Mouse (Mus musculus) stomach, embryonic 15.5 days (tissue): ENCODE measurements around the gene Sirt2. TPM values are rescaled to one million over a fixed set of nuclear protein-coding genes. Genes with fewer than 3 reads are reported as not detected.

Source experiments
- ATAC-seq: fragments of 200-750 bp; cut with Nextera tagmentation; 2 replicates; pipeline ENCODE4 v1.8.0; 2017; ENCODE audit warnings: low read depth, moderate number of reproducible peaks, moderate TSS enrichment; ENCODE audit not compliant: insufficient read depth, low FRiP score
- H3K27ac ChIP-seq: fragments of 300-500 bp; sonication (generic); 2 replicates; pipeline ENCODE4 v1.5.1; 2015; ENCODE audit warnings: mild to moderate bottlenecking, inconsistent platforms
- H3K27me3 ChIP-seq: fragments of 300-500 bp; sonication (generic); replicated peaks from 2 replicates; pipeline ENCODE4 v1.6.1; 2015; ENCODE audit warnings: inconsistent platforms
- H3K36me3 ChIP-seq: fragments of 300-500 bp; sonication (generic); 2 replicates; pipeline ENCODE4 v1.6.1; 2015; ENCODE audit warnings: inconsistent platforms
- H3K4me1 ChIP-seq: fragments of 300-500 bp; sonication (generic); 2 replicates; pipeline ENCODE4 v1.6.1; 2015; ENCODE audit warnings: inconsistent platforms
- H3K4me2 ChIP-seq: fragments of 300-500 bp; sonication (generic); 2 replicates; pipeline ENCODE4 v1.6.1; 2015; ENCODE audit warnings: mild to moderate bottlenecking, inconsistent platforms
- H3K4me3 ChIP-seq: fragments of 300-500 bp; sonication (generic); replicated peaks from 2 replicates; pipeline ENCODE4 v1.5.1; 2015; ENCODE audit warnings: inconsistent platforms
- H3K9ac ChIP-seq: fragments of 300-500 bp; sonication (generic); 2 replicates; pipeline ENCODE4 v1.6.1; 2015; ENCODE audit warnings: inconsistent platforms
- H3K9me3 ChIP-seq: fragments of 300-500 bp; sonication (generic); 2 replicates; pipeline ENCODE4 v1.6.1; 2016; ENCODE audit warnings: inconsistent platforms
- WGBS: fragments of 180-500 bp; shearing (Covaris S2); methylation state at CpG from one replicate; pipeline ENCODE4 v1.1.7; 2015; 5-methylcytosine and 5-hydroxymethylcytosine counted together
- polyA plus RNA-seq: library from polyadenylated mRNA; unstranded; fragments of >200 nt; fragmentation: Nextera tagmentation; extraction: Ambion mirVana; gene quantifications from 2 replicates; pipeline ENCODE4 v1.2.1, GENCODE M21; 2015

Sirt2 gene
- polyA plus RNA-seq, 1 experiment from 2014 or later = 56.9 TPM

DNA sequence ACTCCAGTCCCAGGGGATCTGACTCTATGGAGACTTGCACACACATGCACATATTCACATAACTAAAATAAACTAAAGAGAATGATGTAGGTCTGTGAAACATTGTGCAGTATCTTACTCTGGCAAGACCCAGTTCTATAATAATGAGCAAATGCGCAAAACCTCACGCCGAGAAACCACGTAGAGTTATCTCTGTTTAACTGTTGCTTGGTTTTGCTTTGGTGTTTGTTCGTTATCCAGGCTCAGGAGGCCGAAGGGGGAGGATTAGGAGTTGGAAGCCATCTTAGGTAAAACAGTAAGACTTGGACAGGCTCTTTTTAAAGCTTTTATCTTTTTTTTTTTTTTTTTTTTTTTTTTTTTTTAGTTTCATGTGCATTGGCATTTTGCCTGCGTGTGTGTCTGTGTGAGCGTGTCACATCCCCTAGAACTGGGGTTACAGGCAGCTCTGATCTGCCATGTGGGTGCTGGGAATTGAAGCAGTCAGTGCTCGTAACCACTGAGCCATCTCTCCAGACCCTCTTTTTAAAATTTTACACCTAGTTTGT, 3.0 kb downstream of the Sirt2 start:
- Histone ChIP-seq H3K4me2 (no peak overlapping the region), H3K4me3 (no peak overlapping the region), H3K27ac (no peak overlapping the region), H3K4me1 (peaks cover 19% of the 10 kb centered on the region), H3K9ac (no peak overlapping the region), H3K9me3 (no peaks in the 10 kb centered on the region), H3K36me3 (no peaks in the 10 kb centered on the region; the same call in 1 of the 2 replicates), H3K27me3 (no peaks in the 10 kb centered on the region)
- WGBS = 89% methylated on average over 9 of the region's 9 CpGs
- ATAC-seq = no peak

DNA sequence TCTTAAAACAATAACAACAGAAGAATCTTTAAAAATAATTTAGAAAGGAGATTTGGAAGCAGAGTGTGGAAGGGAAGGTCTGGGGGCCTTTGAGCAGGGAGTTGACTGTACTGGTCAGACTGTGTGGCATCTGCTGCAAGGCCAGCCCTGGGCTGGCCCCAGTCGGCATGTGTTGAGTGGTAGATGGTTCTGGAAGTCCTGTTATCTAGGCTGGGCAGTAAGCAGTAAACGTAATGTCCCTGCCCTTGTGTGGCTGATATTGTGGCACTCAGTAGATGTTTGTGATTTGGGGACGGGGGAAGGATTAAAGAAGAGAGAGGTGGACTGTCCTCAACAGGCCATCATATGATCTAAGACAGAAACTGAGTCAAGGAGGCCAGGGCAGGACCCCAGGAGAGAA, 3.8 kb downstream of the Sirt2 start:
- WGBS = 88% methylated on average over 3 of the region's 3 CpGs
- no peaks in the 10 kb centered on the region; the same call in 1 of the 2 replicates for H3K36me3 ChIP-seq
- no peaks in the 10 kb centered on the region for H3K9me3 ChIP-seq
- no peak overlapping the region for H3K27ac ChIP-seq
- no peak overlapping the region for H3K4me3 ChIP-seq
- no peaks in the 10 kb centered on the region for H3K27me3 ChIP-seq
- no peak overlapping the region for H3K9ac ChIP-seq
- H3K4me2 ChIP-seq = no peak overlapping the region
- ATAC-seq = no peak
- peaks cover 18% of the 10 kb centered on the region for H3K4me1 ChIP-seq

DNA sequence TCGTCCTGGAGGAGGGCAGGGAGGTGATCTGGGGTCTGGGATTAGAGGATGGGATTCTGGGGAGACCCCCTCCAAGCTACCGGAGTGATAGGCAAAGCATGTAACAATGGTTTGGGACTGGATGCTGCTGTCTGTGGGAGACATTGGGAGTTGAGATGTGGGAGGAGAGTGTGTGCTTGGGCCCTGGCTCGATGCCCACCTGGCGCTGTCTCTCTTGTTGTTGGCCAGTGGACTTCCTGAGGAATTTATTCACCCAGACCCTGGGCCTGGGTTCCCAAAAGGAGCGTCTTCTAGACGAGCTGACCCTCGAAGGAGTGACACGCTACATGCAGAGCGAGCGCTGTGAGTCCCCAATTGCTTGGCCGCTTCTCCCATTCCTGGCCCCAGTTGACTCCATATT, 5.3 kb downstream of the Sirt2 start:
- no peak for ATAC-seq

DNA sequence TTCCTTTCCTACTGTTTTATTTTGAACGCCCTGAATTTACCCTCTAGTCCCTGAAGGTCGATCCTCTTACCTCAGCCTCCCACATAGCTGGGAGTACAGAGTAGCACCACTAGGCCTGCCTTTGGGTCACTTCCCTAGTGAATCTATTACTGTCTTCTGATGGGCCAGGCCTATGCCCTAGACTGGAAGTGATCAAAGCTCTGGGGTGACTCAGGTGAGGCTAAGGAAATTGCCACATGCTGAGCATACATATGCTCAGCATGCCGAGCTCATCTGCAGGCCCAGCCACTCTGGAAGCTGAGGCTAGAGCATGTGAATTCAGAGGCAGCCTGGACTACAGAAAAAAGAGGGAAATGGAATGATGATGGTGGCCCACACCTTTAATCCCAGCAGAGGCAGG, 6.6 kb downstream of the Sirt2 start:
- 75% methylated on average over 3 of the region's 3 CpGs for WGBS
- Histone ChIP-seq H3K27ac (no peak overlapping the region), H3K9me3 (no peaks in the 10 kb centered on the region), H3K9ac (no peak overlapping the region), H3K4me1 (no peaks in the 10 kb centered on the region), H3K4me3 (no peak overlapping the region), H3K36me3 (peaks cover 3% of the 10 kb centered on the region; the same call in 1 of the 2 replicates), H3K4me2 (no peak overlapping the region), H3K27me3 (no peaks in the 10 kb centered on the region)
- peak; percentile 23; the same call in 1 of the 2 replicates for ATAC-seq

More for the DNA sequence above, 5.3 kb downstream of the Sirt2 start:
- no peak overlapping the region for H3K27ac ChIP-seq
- H3K9me3 ChIP-seq = no peaks in the 10 kb centered on the region
- no peaks in the 10 kb centered on the region for H3K27me3 ChIP-seq
- WGBS = 88% methylated on average over 11 of the region's 11 CpGs
- H3K4me1 ChIP-seq = peaks cover 11% of the 10 kb centered on the region
- no peak overlapping the region for H3K9ac ChIP-seq
- H3K36me3 ChIP-seq = peaks cover 3% of the 10 kb centered on the region; the same call in 1 of the 2 replicates
- no peak overlapping the region for H3K4me3 ChIP-seq
- H3K4me2 ChIP-seq = no peak overlapping the region

DNA sequence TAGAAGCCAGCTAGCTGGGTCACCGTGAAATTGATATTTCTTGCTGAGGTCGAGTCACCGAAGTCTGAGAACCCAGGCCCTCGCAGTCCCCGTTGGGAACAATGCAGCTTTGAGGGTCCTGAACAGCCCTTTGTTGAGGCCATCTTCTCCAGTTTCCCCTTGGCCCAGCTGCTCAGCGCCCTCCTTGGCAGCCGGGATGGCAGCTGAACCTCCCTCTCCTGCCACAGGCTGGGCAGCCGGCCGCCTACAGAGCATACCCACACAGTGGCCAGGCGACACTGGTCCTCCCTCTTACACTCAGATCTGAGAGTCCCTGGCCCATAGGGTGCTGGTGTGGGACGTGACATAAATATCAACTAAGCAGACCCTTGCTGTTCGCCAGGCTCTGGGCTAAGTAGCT, 7.6 kb downstream of the Sirt2 start:
- Histone ChIP-seq H3K27me3 (no peaks in the 10 kb centered on the region), H3K9ac (no peak overlapping the region), H3K9me3 (no peaks in the 10 kb centered on the region), H3K4me3 (no peak overlapping the region), H3K4me1 (no peaks in the 10 kb centered on the region), H3K4me2 (no peak overlapping the region), H3K27ac (no peak overlapping the region), H3K36me3 (peaks cover 3% of the 10 kb centered on the region; the same call in 1 of the 2 replicates)
- ATAC-seq = no peak
- 82% methylated on average over 12 of the region's 12 CpGs for WGBS

DNA sequence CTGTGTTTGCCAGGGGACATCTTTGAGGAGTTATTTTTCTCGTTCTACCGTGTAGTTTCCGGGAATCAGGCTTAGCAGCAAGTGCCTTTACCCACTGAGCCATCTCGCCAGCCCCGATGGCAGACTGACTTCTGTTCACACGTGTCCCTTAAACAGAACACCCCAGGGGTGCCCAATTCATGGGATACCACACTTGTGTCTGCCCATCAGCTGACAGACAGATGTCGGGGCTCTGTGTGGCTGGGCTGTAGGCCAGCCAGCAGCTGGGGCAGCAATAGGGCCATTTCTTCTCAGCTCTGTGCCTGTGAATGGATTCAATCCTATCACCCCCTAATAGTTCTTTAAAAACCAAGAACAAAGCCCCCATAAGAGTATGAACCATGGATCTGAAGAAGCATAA, 8.6 kb downstream of the Sirt2 start:
- H3K4me2 ChIP-seq = no peak overlapping the region
- no peak overlapping the region for H3K4me3 ChIP-seq
- 86% methylated on average over 7 of the region's 7 CpGs for WGBS

DNA sequence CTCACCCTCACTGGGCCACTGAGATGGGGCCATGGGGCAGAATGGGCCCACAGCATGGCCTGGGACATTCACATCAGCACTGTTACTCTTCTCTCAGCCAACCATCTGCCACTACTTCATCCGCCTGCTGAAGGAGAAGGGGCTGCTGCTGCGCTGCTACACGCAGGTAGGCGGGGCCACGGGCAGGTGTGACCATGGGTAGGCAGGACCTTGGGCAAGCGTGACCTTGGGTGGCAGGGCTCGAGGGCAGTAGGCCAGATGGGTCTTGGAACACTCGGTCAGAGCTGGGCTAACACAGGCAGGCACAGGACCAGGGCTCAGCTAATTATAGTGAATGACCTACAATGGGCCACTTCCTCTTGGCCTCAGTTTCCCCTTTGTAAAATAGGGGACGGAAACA, 12.3 kb downstream of the Sirt2 start:
- no peak overlapping the region for H3K4me3 ChIP-seq
- H3K4me2 ChIP-seq = no peak overlapping the region
- H3K36me3 ChIP-seq = 0 out of 2 replicates have a peak, but pooled peaks cover 3% of the 10 kb centered on the region
- no peaks in the 10 kb centered on the region for H3K9me3 ChIP-seq
- H3K27me3 ChIP-seq = no peaks in the 10 kb centered on the region
- no peak for ATAC-seq
- H3K4me1 ChIP-seq = peaks cover 15% of the 10 kb centered on the region
- H3K27ac ChIP-seq = no peak overlapping the region
- H3K9ac ChIP-seq = no peak overlapping the region
- WGBS = 83% methylated on average over 9 of the region's 9 CpGs

More for the DNA sequence above, 8.6 kb downstream of the Sirt2 start:
- Histone ChIP-seq H3K27me3 (no peaks in the 10 kb centered on the region), H3K9ac (no peak overlapping the region), H3K36me3 (peaks cover 3% of the 10 kb centered on the region; the same call in 1 of the 2 replicates), H3K4me1 (peaks cover under 1% of the 10 kb centered on the region), H3K9me3 (no peaks in the 10 kb centered on the region), H3K27ac (no peak overlapping the region)
- no peak for ATAC-seq

DNA sequence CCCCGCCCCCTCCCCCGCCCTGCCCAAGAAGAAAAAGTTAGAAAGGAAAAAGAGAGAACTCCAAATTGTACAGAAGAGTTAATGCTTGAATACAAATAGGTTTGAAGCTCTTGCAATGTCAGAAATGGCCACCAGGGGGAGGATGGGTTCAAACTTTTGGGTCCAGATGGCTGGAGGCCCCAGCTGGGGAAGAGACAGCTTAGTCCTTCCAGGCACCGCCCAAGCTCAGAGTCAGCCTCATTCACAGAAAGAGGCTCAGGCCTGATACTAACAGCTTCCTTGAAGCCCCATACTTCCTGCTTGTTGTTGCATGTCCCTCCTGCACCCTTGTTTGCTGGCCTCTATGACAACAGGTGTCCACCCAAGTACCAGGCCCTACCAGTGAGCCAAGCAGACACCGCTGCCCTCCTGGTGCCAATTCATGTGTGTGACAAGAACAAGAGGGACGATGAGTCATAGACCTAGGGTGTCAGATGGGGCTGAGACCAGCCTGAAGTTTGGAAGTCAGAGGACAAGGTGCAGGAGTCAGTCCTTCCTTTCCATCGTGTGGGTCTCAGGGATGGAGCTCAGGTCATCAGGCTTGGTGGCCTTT, 13.6 kb downstream of the Sirt2 start:
- H3K4me2 ChIP-seq = no peak overlapping the region
- no peaks in the 10 kb centered on the region for H3K27me3 ChIP-seq
- peak overlapping the region; percentile 83 for H3K27ac ChIP-seq
- 0 out of 2 replicates have a peak, but pooled peaks cover 3% of the 10 kb centered on the region for H3K36me3 ChIP-seq
- WGBS = 40% methylated on average over 6 of the region's 6 CpGs
- peaks cover 15% of the 10 kb centered on the region for H3K4me1 ChIP-seq
- no peaks in the 10 kb centered on the region for H3K9me3 ChIP-seq
- H3K9ac ChIP-seq = no peak overlapping the region
- peak; percentile 68 for ATAC-seq
- H3K4me3 ChIP-seq = no peak overlapping the region

DNA sequence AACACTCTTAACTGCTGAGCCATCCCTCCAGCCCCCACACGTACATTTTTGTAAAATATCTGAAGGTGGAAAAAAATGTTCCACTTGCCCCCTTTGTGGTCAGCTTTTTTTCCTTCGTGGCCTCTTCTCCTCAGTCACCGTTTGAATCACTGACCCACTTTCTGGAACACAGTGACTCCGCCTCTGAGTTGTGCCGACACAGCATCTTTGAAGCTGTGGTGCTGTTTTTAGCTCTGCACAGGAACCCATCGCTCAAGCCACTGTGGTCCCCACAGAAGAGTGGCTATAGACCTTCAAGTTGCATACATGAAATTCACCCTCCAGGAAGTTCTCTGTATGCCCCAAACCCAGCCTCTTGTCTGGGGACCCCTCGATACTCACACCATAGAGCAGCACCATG, 14.3 kb downstream of the Sirt2 start:
- Histone ChIP-seq H3K27me3 (no peaks in the 10 kb centered on the region), H3K36me3 (0 out of 2 replicates have a peak, but pooled peaks cover 1% of the 10 kb centered on the region), H3K4me1 (peaks cover 15% of the 10 kb centered on the region), H3K9me3 (no peaks in the 10 kb centered on the region), H3K4me3 (no peak overlapping the region), H3K9ac (no peak overlapping the region), H3K27ac (0 out of 2 replicates have a peak overlapping the region, but pooled peaks have one; percentile 83), H3K4me2 (no peak overlapping the region)
- 74% methylated on average over 7 of the region's 7 CpGs for WGBS
- no peak for ATAC-seq

DNA sequence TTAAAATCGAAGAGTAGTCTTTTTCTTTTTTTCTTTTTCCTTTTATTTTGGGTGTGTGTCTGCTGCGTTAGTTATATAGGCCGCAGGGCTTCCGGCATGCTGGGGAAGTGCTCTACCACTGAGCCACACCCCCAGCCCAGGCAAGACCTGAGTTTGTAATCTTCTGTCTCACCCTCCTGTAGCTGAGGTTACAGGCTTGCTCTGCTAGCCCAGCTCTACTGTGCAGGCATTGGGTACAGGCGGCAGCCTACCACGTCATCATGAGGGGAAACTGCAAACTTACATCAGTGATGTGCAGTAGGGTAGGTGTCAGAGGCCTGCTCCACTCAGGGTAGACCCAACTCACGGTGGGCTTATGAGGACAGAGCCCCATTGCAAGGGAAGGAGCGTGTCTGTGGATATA, 14.7 kb downstream of the Sirt2 start:
- no peak overlapping the region for H3K4me3 ChIP-seq
- H3K27me3 ChIP-seq = no peaks in the 10 kb centered on the region
- H3K36me3 ChIP-seq = no peaks in the 10 kb centered on the region
- peaks cover 15% of the 10 kb centered on the region for H3K4me1 ChIP-seq
- no peak for ATAC-seq
- no peak overlapping the region for H3K9ac ChIP-seq
- 86% methylated on average over 8 of the region's 8 CpGs for WGBS
- peak overlapping the region; percentile 83; the same call in 1 of the 2 replicates for H3K27ac ChIP-seq
- no peaks in the 10 kb centered on the region for H3K9me3 ChIP-seq
- H3K4me2 ChIP-seq = no peak overlapping the region

DNA sequence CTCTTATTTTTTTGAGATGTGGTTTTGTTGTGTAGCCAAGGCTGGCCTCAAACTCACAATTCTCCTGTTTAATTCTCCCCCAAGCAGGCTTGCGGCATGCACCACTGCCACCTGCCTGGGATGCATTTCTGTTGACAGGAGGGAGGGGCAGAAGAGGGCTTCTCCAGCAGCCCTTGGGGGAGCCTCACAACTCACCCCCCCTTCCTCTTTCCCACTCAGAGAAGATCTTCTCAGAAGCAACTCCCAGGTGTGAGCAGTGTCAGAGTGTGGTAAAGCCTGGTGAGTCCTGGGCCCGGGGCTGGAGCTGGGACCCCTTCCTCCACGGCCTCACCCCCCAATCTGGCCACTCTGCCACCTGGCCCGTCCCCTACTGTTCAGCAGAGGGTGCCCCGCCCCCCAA, 18.6 kb downstream of the Sirt2 start:
- Histone ChIP-seq H3K27me3 (no peaks in the 10 kb centered on the region), H3K27ac (no peak overlapping the region), H3K9me3 (no peaks in the 10 kb centered on the region), H3K9ac (no peak overlapping the region), H3K4me1 (peaks cover 25% of the 10 kb centered on the region), H3K4me3 (no peak overlapping the region), H3K4me2 (no peak overlapping the region), H3K36me3 (no peaks in the 10 kb centered on the region)
- WGBS = 68% methylated on average over 5 of the region's 5 CpGs
- ATAC-seq = no peak

DNA sequence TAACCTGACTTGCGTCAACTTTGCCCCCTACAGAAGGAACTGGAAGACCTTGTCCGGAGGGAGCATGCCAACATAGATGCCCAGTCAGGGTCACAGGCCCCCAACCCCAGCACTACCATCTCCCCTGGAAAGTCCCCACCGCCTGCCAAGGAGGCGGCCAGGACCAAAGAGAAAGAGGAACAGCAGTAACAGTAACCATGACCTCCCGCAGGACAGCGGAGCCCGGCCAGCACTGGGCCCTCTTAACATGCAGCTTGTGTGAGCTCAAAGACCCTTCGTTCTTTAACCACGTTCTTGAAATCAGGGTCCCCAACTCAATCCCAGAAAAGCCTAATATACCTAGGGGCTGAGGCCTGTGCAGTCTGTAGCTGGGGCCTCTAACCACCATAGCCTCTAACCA, 21.3 kb downstream of the Sirt2 start:
- no peak overlapping the region for H3K27ac ChIP-seq
- H3K4me1 ChIP-seq = peaks cover 15% of the 10 kb centered on the region
- H3K9ac ChIP-seq = no peak overlapping the region
- H3K36me3 ChIP-seq = no peaks in the 10 kb centered on the region
- H3K9me3 ChIP-seq = no peaks in the 10 kb centered on the region
- no peak overlapping the region for H3K4me3 ChIP-seq
- H3K27me3 ChIP-seq = no peaks in the 10 kb centered on the region
- WGBS = 84% methylated on average over 9 of the region's 9 CpGs
- no peak overlapping the region for H3K4me2 ChIP-seq
- ATAC-seq = no peak
